Mouse (Mus musculus): ENCODE measurements around the gene Cyp1a2.

DNA sequence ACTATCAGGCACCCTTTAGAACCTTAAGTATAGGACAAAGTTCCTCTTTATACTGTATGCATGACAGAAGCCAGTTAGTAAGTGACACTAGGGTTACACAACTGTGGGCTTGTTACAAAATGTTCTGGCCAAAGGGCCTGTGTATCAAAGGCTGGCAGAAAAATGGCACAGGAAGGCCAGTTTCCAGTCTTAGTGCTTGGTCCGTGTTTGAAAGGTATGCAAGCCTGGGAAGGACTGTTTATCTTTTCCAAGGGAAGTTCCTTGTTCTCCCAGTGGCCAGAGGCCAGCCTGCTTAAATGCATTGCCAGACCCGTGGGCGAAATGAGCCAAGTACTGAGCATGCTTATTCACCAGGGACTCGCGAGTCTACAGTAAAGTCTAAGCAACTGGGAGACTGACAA lies 39.8 kb upstream of the Cyp1a2 start:
- TF ChIP-seq POLR2A (IDR thresholded peaks at IDR 0.05; ENCODE audit: borderline replicate concordance, control insufficient read depth, low read depth, low read length) (no peak), CTCF (IDR thresholded peaks at IDR 0.05; ENCODE audit: control insufficient read depth, insufficient read depth, low read length) (no peak)

Data from bone marrow, adult 2 months (tissue).